Mouse (Mus musculus) stomach, postnatal 0 days (tissue): ENCODE data around the gene Rgs5. TPM values are rescaled to one million over a fixed set of nuclear protein-coding genes. Genes with fewer than 3 reads are reported as not detected.

ENCODE experiments used
- ATAC-seq: fragments of 200-750 bp; cut with Nextera tagmentation; 2 replicates; pipeline ENCODE4 v1.8.0; 2017; ENCODE audit not compliant: low FRiP score, low TSS enrichment
- DNase-seq: peaks from one replicate; pipeline ENCODE4 v3.0.0-alpha.2; 2016; ENCODE audit warnings: low spot score
- H3K27ac ChIP-seq: fragments of 300-500 bp; sonication (generic); replicated peaks from 2 replicates; pipeline ENCODE4 v1.5.1; 2014; ENCODE audit warnings: mild to moderate bottlenecking, control low read depth
- H3K27me3 ChIP-seq: fragments of 300-500 bp; sonication (generic); 2 replicates; pipeline ENCODE4 v1.6.1; 2014; ENCODE audit warnings: low read length; ENCODE audit not compliant: control insufficient read depth, insufficient read depth
- H3K36me3 ChIP-seq: fragments of 300-500 bp; sonication (generic); 2 replicates; pipeline ENCODE4 v1.6.1; 2014; ENCODE audit warnings: low read length, mixed read lengths; ENCODE audit not compliant: control insufficient read depth, insufficient read depth
- H3K4me1 ChIP-seq: fragments of 300-500 bp; sonication (generic); replicated peaks from 2 replicates; pipeline ENCODE4 v1.6.1; 2014; ENCODE audit warnings: antibody characterized with exemption; ENCODE audit not compliant: control insufficient read depth, insufficient read depth
- H3K4me2 ChIP-seq: fragments of 300-500 bp; sonication (generic); replicated peaks from 2 replicates; pipeline ENCODE4 v1.6.1; 2014; ENCODE audit warnings: low read depth, mild to moderate bottlenecking, control low read depth, moderate library complexity
- H3K4me3 ChIP-seq: fragments of 300-500 bp; sonication (generic); 2 replicates; pipeline ENCODE4 v1.5.1; 2014; ENCODE audit warnings: low read depth, low read length, control low read depth
- H3K9ac ChIP-seq: fragments of 300-500 bp; sonication (generic); 2 replicates; pipeline ENCODE4 v1.6.1; 2014; ENCODE audit warnings: mild to moderate bottlenecking, low read length, control low read depth, mixed read lengths
- H3K9me3 ChIP-seq: fragments of 300-500 bp; sonication (generic); 2 replicates; pipeline ENCODE4 v1.6.1; 2016; ENCODE audit warnings: low read length; ENCODE audit not compliant: control insufficient read depth
- CTCF ChIP-seq: IDR thresholded peaks from 2 replicates; pipeline ENCODE4 v1.5.1; 2016; ENCODE audit warnings: antibody characterized with exemption, low read depth, mild to moderate bottlenecking, moderate library complexity
- EP300 ChIP-seq: optimal IDR thresholded peaks from 2 replicates; pipeline ENCODE3; 2016; ENCODE audit warnings: antibody characterized with exemption
- WGBS: fragments of 180-500 bp; shearing (Covaris S2); extraction: QIAGEN DNeasy Blood & Tissue Kit; methylation state at CpG from one replicate; pipeline ENCODE4 v1.1.7; 2014; 5-methylcytosine and 5-hydroxymethylcytosine counted together
- polyA plus RNA-seq: library from polyadenylated mRNA; unstranded; fragments of >200 nt; fragmentation: Nextera tagmentation; extraction: Ambion mirVana; gene quantifications from 2 replicates; pipeline ENCODE4 v1.2.1, GENCODE M21; 2015

Rgs5 gene
- polyA plus RNA-seq, 1 experiment from 2014 or later: 12.2 TPM

DNA sequence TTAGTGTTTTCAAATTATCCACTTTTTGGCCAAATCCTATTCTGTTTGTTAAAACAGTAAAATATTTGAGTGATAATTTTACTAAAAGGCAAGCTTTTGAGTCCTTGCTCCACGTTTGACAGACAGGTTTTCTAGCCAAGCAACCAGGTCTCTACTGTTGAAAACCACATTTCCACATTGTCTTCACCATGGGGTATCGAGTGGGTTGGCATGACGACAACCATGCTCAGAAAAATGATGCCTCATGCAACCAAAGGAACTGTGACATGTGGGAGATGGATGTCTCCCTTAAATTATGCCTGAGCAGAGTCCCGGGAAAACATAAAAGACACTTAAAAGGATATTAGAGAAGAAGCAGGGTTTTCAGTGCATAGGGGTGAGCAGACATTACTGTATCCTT lies 41.9 kb downstream of the Rgs5 start:
- TF ChIP-seq EP300: no peak
- TF ChIP-seq CTCF: no peak
- no peak for DNase-seq
- no peaks in the 10 kb centered on the region for H3K27me3 ChIP-seq
- H3K4me3 ChIP-seq: no peak overlapping the region
- no peak overlapping the region for H3K4me2 ChIP-seq
- H3K9me3 ChIP-seq: no peaks in the 10 kb centered on the region
- no peak for ATAC-seq
- 70% methylated on average over 4 of the region's 4 CpGs for WGBS
- no peak overlapping the region for H3K27ac ChIP-seq
- no peaks in the 10 kb centered on the region for H3K36me3 ChIP-seq
- no peak overlapping the region for H3K9ac ChIP-seq
- no peaks in the 10 kb centered on the region for H3K4me1 ChIP-seq

DNA sequence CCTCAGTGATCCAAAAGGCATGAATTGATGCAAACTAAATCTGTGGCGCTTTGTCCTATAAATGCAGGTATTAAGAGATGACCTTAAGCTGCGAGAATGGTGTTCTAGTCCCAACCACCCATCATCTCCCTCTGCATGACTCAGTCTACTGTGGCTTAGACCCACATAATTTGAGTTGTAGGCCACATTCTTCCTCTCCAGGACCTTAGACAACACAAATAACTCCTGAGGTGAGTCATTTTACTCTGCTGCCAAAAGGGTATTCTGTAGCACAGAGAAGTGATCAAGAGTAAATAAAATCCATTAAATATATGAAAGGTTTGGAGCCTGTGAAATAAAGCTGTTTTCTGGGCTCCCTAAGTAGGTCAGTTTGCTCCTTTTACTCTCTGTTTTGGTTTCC lies 43.9 kb downstream of the Rgs5 start:
- no peak overlapping the region for H3K9ac ChIP-seq
- no peaks in the 10 kb centered on the region for H3K4me1 ChIP-seq
- WGBS: 86% methylated on average over 2 of the region's 2 CpGs
- H3K27me3 ChIP-seq: no peaks in the 10 kb centered on the region
- H3K4me2 ChIP-seq: no peak overlapping the region
- H3K9me3 ChIP-seq: no peaks in the 10 kb centered on the region
- no peak overlapping the region for H3K4me3 ChIP-seq
- no peak for TF ChIP-seq EP300
- TF ChIP-seq CTCF: no peak
- DNase-seq (no peak), ATAC-seq (no peak)
- no peaks in the 10 kb centered on the region for H3K36me3 ChIP-seq
- no peak overlapping the region for H3K27ac ChIP-seq

GRCm38 (mm10) chr1:169704395-169705087 lies 49.2 kb downstream of the Rgs5 start:
- Histone ChIP-seq H3K4me2 (no peak overlapping the region), H3K9ac (no peak overlapping the region), H3K9me3 (no peaks in the 10 kb centered on the region), H3K27ac (no peak overlapping the region), H3K27me3 (no peaks in the 10 kb centered on the region), H3K36me3 (no peaks in the 10 kb centered on the region), H3K4me1 (no peaks in the 10 kb centered on the region), H3K4me3 (no peak overlapping the region)
- no peak for ATAC-seq
- 77% methylated on average over 4 of the region's 4 CpGs for WGBS
- no peak for DNase-seq
- TF ChIP-seq EP300: no peak
- no peak for TF ChIP-seq CTCF

GRCm38 (mm10) chr1:169721836-169722235 lies 66.5 kb downstream of the Rgs5 start:
- H3K36me3 ChIP-seq: no peaks in the 10 kb centered on the region
- no peak for DNase-seq
- 76% methylated on average over 2 of the region's 2 CpGs for WGBS
- no peak overlapping the region for H3K27ac ChIP-seq
- no peaks in the 10 kb centered on the region for H3K4me1 ChIP-seq
- no peak for ATAC-seq
- no peak for TF ChIP-seq EP300
- H3K4me3 ChIP-seq: no peak overlapping the region
- no peak overlapping the region for H3K4me2 ChIP-seq
- no peaks in the 10 kb centered on the region for H3K9me3 ChIP-seq
- no peak overlapping the region for H3K9ac ChIP-seq
- H3K27me3 ChIP-seq: no peaks in the 10 kb centered on the region

DNA sequence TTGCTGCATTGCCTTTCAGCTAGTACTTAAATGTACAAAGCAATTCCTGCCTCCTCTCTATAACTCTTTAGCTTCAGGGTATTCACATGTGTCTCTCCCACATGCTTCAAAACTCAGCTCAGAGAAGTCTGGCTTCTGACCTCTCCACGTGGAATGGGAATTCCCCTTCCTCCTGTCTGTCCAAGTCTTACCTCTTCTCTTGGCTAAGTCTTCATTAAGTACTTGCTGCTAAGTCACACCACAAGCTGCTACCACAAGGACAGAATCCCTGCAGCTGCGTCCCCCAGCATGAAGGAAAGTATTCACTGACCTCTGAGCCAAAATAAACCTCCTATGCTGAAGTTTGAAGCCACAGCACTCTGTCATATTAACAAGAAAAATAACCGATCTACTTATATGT lies 71.0 kb downstream of the Rgs5 start:
- no peak overlapping the region for H3K4me2 ChIP-seq
- TF ChIP-seq EP300: no peak
- no peak for TF ChIP-seq CTCF
- H3K9ac ChIP-seq: no peak overlapping the region
- H3K4me1 ChIP-seq: no peaks in the 10 kb centered on the region
- H3K27ac ChIP-seq: no peak overlapping the region
- DNase-seq (no peak), ATAC-seq (no peak)
- WGBS: 46% methylated on average over 3 of the region's 3 CpGs
- H3K4me3 ChIP-seq: no peak overlapping the region
- no peaks in the 10 kb centered on the region for H3K27me3 ChIP-seq
- no peaks in the 10 kb centered on the region for H3K9me3 ChIP-seq
- H3K36me3 ChIP-seq: no peaks in the 10 kb centered on the region

GRCm38 (mm10) chr1:169730599-169731100 lies 75.3 kb downstream of the Rgs5 start:
- Histone ChIP-seq H3K36me3 (no peaks in the 10 kb centered on the region), H3K4me1 (no peaks in the 10 kb centered on the region), H3K9me3 (no peaks in the 10 kb centered on the region), H3K27ac (no peak overlapping the region), H3K9ac (no peak overlapping the region), H3K27me3 (no peaks in the 10 kb centered on the region), H3K4me3 (no peak overlapping the region), H3K4me2 (no peak overlapping the region)
- TF ChIP-seq CTCF: no peak
- no peak for TF ChIP-seq EP300
- WGBS: 62% methylated on average over 7 of the region's 7 CpGs
- DNase-seq: no peak
- no peak for ATAC-seq
